ENCODE assay signal across 8 mouse cellular contexts in genomic region chr2:37702301-37703172, GRCm38 (mm10). TPM values are rescaled to one million over a fixed set of nuclear protein-coding genes. Genes with fewer than 3 reads are reported as not detected.
A peak's percentile ranks its signal among the peaks of the same experiment; 100 is the strongest.
DNase-seq lines count a peak whose midpoint lies in the region; ATAC-seq lines count a peak whose summit lies in the region.

No protein-coding gene starts in this region.

- no peak for DNase-seq in cerebellum, postnatal 36 days
- peak; percentile 41 for DNase-seq in brain, adult 2 months (ENCODE audit: low read depth, low spot score)
- DNase-seq in forebrain, embryonic 10.5 days (ENCODE audit: extremely low spot score, low spot score) = peak; percentile 61
- DNase-seq in heart, postnatal 25 days (ENCODE audit: low spot score) = peak; percentile 4
- DNase-seq in left cerebral cortex, postnatal 4 days = peak; percentile 53
- DNase-seq in mesoderm, embryonic 11.5 days (ENCODE audit: low read depth, low spot score) = peak; percentile 52
- DNase-seq in spleen, postnatal 36 days (ENCODE audit: low spot score in 2 of 2) = peak; percentile 40 to 51

- H3K27ac ChIP-seq in forebrain, embryonic 10.5 days = peak overlapping the region; percentile 96

- intact Hi-C loops in heart, postnatal 25 days (cut with DNase I) = loop anchor here (2.0 to 5.0 kb wide), 2 partner anchors 70 to 585 kb away; partner anchors contain the start of gene Dennd1a
- intact Hi-C loops in left cerebral cortex, postnatal 4 days (cut with DNase I) = loop anchor here (5.0 kb wide), 1 partner anchor 70 kb away; no protein-coding TSS in a partner anchor

- ATAC-seq in cerebellum, adult (ENCODE audit: insufficient number of reproducible peaks, low FRiP score, low TSS enrichment) = peak; percentile 2; the same call in 1 of the 2 replicates

- H3K27me3 ChIP-seq in forebrain, embryonic 10.5 days (ENCODE audit: poor library complexity, severe bottlenecking) = peaks cover 19% of the 10 kb centered on the region

- H3K4me1 ChIP-seq in forebrain, embryonic 10.5 days = peaks cover 28% of the 10 kb centered on the region

- peaks cover 15% of the 10 kb centered on the region for H3K36me3 ChIP-seq in forebrain, embryonic 10.5 days (replicated peaks)

- H3K9me3 ChIP-seq in forebrain, embryonic 10.5 days = no peaks in the 10 kb centered on the region; the same call in 1 of the 2 replicates

- peak overlapping the region; percentile 99 for H3K4me3 ChIP-seq in forebrain, embryonic 10.5 days

- 1% methylated on average over 70 of the region's 70 CpGs for WGBS in forebrain, embryonic 10.5 days

RNA-seq across cellular contexts. Expression of gene Strbp, which starts 1.1 kb away (rescaled TPM):
- polyA plus RNA-seq in forebrain, embryonic 10.5 days (2016; fragmentation: Nextera tagmentation; extraction: Ambion mirVana) = 65.7 and 68.8 TPM in 2 replicates
- total RNA-seq in heart, postnatal 25 days (2021) = 10 to 100 TPM; 19.1 to 20.0 TPM
- total RNA-seq in left cerebral cortex, postnatal 4 days (2021) = 100 to 1,000 TPM; 228 to 247 TPM

Comparison
In these comparisons a context has a peak if more than half of its experiments do, and no peak if none do; other contexts are left out.
1. DNase-seq: peak in brain, adult 2 months (single experiment), forebrain, embryonic 10.5 days (single experiment), heart, postnatal 25 days (single experiment), left cerebral cortex, postnatal 4 days (single experiment), mesoderm, embryonic 11.5 days (single experiment) and spleen, postnatal 36 days (2 of 2); none in cerebellum, postnatal 36 days (0 of 2).
2. RNA of gene Strbp, which starts 1.1 kb away (total RNA-seq): 228 to 247 TPM in left cerebral cortex, postnatal 4 days; 19.1 to 20.0 TPM in heart, postnatal 25 days; every median in the first group is over 10 times any median in the second.